Mouse (Mus musculus): ENCODE data around the gene Tpr. TPM values are rescaled to one million over a fixed set of nuclear protein-coding genes. Genes with fewer than 3 reads are reported as not detected.

The Tpr gene
- total RNA-seq, 2 experiments from 2014 or later = 137 to 147 TPM

DNA sequence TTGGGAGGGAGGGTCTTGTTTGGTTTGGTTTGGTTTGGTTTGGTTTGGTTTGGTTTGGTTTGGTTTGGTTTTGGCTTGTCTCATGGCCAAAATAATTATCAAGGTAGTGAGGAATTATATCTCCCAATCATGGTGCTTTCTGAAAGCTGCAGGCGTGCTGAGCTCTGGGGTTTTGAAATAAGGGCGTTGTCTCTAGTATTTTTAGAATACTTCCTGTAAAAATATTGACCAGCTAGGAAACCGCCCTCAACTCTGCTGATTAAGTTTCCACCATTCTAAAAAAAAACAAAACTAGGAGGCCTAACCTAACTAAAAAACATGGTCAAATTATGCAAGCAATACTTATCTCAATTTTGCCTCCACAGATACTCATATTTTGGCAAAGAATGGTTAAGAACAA is 67.0 kb downstream of the Tpr start:
- no peak for DNase-seq

GRCm38 (mm10) chr1:150460595-150460994 is 68.0 kb downstream of the Tpr start:
- DNase-seq = no peak
- intact Hi-C loops (cut with DNase I) = no loop called here

More for the DNA sequence above, 67.0 kb downstream of the Tpr start:
- intact Hi-C loops (cut with DNase I) = no loop called here

GRCm38 (mm10) chr1:150463068-150463467 is 70.4 kb downstream of the Tpr start:
- intact Hi-C loops (cut with DNase I) = no loop called here
- DNase-seq = no peak

DNA sequence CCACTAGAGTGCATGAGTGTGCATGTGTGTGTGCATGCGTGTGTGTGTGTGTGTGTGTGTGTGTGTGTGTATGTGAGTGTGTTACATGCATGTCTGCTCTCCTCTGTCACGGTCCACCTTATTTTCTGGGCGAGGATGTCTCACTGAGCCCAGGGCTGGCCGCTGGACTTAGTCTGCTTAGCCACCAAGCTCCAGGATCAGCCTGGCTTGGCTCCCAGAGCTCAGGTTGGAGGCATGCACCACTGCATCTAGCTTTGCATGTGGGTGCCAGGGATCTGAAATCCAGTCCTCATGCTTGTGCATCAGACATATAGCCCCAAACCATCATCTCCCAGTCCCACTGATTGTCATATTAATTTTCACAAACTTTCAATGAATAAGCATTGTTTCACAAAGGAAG is 71.1 kb downstream of the Tpr start:
- intact Hi-C loops (cut with DNase I) = no loop called here
- DNase-seq = no peak

DNA sequence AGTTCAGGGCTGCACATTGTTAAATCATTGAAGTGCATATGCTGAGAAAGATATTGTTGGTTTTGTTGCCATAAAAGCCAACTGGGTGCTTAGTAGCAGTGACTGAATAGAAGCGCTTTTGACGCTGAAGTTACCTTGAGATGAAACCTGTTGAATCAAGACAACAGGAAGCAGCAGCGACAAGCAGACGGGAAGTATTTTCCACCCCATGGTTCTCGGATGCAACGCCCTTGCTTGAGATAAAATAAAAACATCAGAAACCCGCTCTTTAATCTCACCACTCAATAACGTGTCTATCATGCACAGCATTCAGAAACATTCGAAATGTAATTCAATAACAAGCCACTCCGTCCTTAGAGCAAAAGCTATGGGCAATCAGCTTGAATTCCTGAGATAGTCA is 72.7 kb downstream of the Tpr start:
- intact Hi-C loops (cut with DNase I) = no loop called here

GRCm38 (mm10) chr1:150466132-150466531 is 73.5 kb downstream of the Tpr start, which contains the start of gene Prg4:
Gene Prg4 (minus strand): TSS chr1:150466165.
- intact Hi-C loops (cut with DNase I) = no loop called here
- peak; percentile 25 to 41 for DNase-seq

More for the DNA sequence above, 72.7 kb downstream of the Tpr start:
- DNase-seq = no peak

- DNase-seq = no peak
- intact Hi-C loops (cut with DNase I) = no loop called here
Observed at GRCm38 (mm10) chr1:150469992-150470391, 77.4 kb downstream of the Tpr start.

DNA sequence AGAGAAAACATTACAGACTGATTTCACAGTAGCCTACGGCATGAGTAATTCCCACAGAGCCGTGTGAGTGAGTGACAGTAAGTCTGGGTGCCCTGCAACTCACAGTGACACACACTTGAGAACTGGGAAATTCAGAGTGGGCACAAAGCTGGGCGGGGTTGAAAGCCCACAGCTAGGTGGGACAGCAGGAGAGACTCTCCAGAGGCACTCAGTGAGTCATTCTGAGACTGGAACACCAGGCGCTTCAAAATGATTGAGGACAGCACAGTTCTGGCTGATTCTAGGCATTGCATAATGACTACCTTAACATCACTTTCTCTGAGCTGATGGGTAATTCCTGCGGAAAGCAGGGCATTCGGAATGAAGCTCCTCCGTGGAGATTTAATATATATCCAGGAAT is 79.9 kb downstream of the Tpr start:
- intact Hi-C loops (cut with DNase I) = no loop called here
- DNase-seq = no peak

- intact Hi-C loops (cut with DNase I) = no loop called here
- peak; percentile 70 to 74 for DNase-seq
Observed at GRCm38 (mm10) chr1:150480674-150481073, 88.0 kb downstream of the Tpr start.

DNA sequence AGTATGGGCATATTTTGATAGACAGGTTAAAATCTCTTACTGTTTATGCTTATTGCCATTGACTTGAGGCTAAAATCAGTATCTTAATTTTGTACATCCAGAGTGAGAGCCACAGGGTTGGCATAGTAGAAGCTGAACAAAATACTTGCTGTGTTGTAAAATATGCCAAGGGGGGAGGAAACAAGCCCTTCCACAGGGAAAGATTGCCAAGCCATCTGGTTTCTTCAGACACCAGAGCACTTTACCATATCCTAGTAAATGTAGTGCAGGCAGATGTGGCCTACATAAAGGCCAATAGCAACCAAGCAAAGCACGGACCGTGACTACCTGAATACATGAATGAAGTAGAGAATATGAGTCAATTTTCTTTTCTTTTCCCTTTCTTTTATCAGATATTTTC is 96.5 kb downstream of the Tpr start:
- intact Hi-C loops (cut with DNase I) = no loop called here
- no peak for DNase-seq

- intact Hi-C loops (cut with DNase I) = no loop called here
- DNase-seq = no peak
Observed at GRCm38 (mm10) chr1:150496626-150497302, 104.1 kb downstream of the Tpr start.

DNA sequence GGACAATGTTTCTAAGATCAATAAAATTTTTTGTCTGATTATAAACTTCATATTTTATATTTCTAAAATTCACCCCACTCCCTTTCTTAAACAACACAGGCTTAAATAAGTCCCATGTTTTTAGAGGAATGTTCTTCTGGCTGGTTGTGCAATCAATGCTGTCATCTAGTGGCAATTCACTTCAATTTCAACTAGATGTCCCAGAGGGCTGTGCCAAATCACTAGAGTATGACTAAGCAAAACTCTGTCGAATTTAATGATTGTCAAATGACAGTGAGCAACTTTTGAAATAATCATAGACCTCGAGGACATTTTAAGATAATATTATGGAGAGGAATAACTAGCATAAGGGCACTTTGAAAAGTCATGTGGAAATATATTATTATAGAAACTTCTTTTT is 105.1 kb downstream of the Tpr start:
- peak; percentile 7 to 23 for DNase-seq
- intact Hi-C loops (cut with DNase I) = no loop called here

- intact Hi-C loops (cut with DNase I) = no loop called here
- no peak for DNase-seq
Observed at GRCm38 (mm10) chr1:150498177-150498576, 105.5 kb downstream of the Tpr start.

Other genes starting within 250 kb of the Tpr start
- not detected for gene Pdc, start 73.4 kb upstream of the Tpr start, total RNA-seq (2021)
- 10 to 100 TPM; 24.2 to 27.1 TPM for gene Odr4, start 242 bp downstream of the Tpr start, total RNA-seq (2021)
- 1 to 10 TPM; 1.9 to 6.9 TPM for gene Prg4, start 73.3 kb downstream of the Tpr start, total RNA-seq (2021)